ENCODE assay signal across 9 mouse cellular contexts in the genomic region with DNA sequence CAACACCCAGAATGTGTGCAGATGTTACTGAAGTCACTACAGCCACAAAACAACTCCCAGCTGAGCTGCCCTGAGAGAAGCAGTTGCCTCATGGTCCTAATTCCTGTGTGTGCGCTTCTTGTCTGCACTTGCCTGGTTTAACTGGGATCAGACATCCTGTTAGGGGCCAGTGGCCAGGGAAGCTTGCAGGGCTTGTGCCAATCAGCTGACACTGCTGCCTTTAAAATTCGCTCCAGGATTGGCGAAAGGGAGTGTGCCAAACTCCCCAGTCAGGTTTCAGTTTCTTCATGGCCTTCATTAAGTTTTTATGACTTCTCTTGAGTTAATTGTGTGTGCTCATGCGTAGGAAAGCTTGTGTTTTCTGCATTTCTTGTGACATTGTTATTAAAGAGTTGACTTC. TPM values are rescaled to one million over a fixed set of nuclear protein-coding genes. Genes with fewer than 3 reads are reported as not detected.
DNase-seq lines count a peak whose midpoint lies in the region; ATAC-seq and TF ChIP-seq lines count a peak whose summit lies in the region.
"Had no signal": no experiment of that assay in that cellular context is flagged by ENCODE, and none has a peak within 500 bp of the region (broad histone marks: within the 10 kb centered on the region; RNA-seq: fewer than 3 reads in every experiment).

No protein-coding gene starts in this region.

- no peaks in the 10 kb centered on the region for H3K27me3 ChIP-seq in neural tube, embryonic 11.5 days (ENCODE audit: control insufficient read depth, insufficient read depth, low read length)
- H3K27me3 ChIP-seq in kidney, embryonic 15.5 days = no peaks in the 10 kb centered on the region
- no peaks in the 10 kb centered on the region for H3K27me3 ChIP-seq in small intestine, adult 2 months (ENCODE audit: control insufficient read depth, insufficient read depth, low read length)

- H3K27ac ChIP-seq in neural tube, embryonic 11.5 days (ENCODE audit: low read depth, low read length) = no peak overlapping the region
- H3K27ac ChIP-seq in kidney, embryonic 15.5 days = peak overlapping the region; percentile 80
- H3K27ac ChIP-seq in small intestine, adult 2 months (ENCODE audit: insufficient read depth, low read depth, low read length) = peak overlapping the region; percentile 69

- 62% methylated on average over 4 of the region's 4 CpGs for WGBS in neural tube, embryonic 11.5 days
- 28% methylated on average over 4 of the region's 4 CpGs for WGBS in kidney, embryonic 15.5 days
- 23% methylated on average over 4 of the region's 4 CpGs for whole genome bisulfite sequencing in small intestine, adult 2 months

- H3K9me3 ChIP-seq in neural tube, embryonic 11.5 days (ENCODE audit: control insufficient read depth, low read length) = no peaks in the 10 kb centered on the region
- no peaks in the 10 kb centered on the region for H3K9me3 ChIP-seq in kidney, embryonic 15.5 days (replicated peaks)

- DNase-seq in embryo, embryonic 11 days = peak; percentile 41
- DNase-seq in embryo, embryonic 9.5 days (ENCODE audit: extremely low spot score) = no peak
- no peak for DNase-seq in neural tube, embryonic 11.5 days (ENCODE audit: low spot score)
- DNase-seq in neural tube, embryonic 10.5 days (ENCODE audit: extremely low spot score, low spot score) = no peak
- DNase-seq in ovary, adult 18-20 months (ENCODE audit: low spot score) = no peak
- DNase-seq in layer of hippocampus, adult 18-20 months (ENCODE audit: low spot score in 2 of 2) = no peak

- no peaks in the 10 kb centered on the region for H3K36me3 ChIP-seq in neural tube, embryonic 11.5 days (ENCODE audit: control insufficient read depth, insufficient read depth, low read length)
- H3K36me3 ChIP-seq in kidney, embryonic 15.5 days = peaks cover 6% of the 10 kb centered on the region; the same call in 1 of the 2 replicates
- H3K36me3 ChIP-seq in small intestine, adult 2 months (ENCODE audit: control insufficient read depth, insufficient read depth, low read length) = no peaks in the 10 kb centered on the region

- no peak overlapping the region for H3K9ac ChIP-seq in neural tube, embryonic 11.5 days (ENCODE audit: low read length)
- no peak overlapping the region for H3K9ac ChIP-seq in kidney, embryonic 15.5 days

- 0 out of 2 replicates have a peak, but pooled peaks have one; percentile 5 for TF ChIP-seq CTCF in small intestine, adult 2 months (IDR thresholded peaks at IDR 0.05; ENCODE audit: extremely low read depth, insufficient read length, insufficient replicate concordance, low read depth, low read length)

- no peak for TF ChIP-seq POLR2A in small intestine, adult 2 months (IDR thresholded peaks at IDR 0.05; ENCODE audit: low read depth, low read length)

- peak overlapping the region; percentile 8; the same call in 1 of the 2 replicates for H3K4me2 ChIP-seq in neural tube, embryonic 11.5 days (ENCODE audit: low read depth)
- peak overlapping the region; percentile 69 for H3K4me2 ChIP-seq in kidney, embryonic 15.5 days

- H3K4me3 ChIP-seq in neural tube, embryonic 11.5 days (ENCODE audit: low read depth, low read length) = no peak overlapping the region
- H3K4me3 ChIP-seq in kidney, embryonic 15.5 days (replicated peaks) = peak overlapping the region; percentile 78; the same call in 1 of the 2 replicates
- no peak overlapping the region for H3K4me3 ChIP-seq in small intestine, adult 2 months (ENCODE audit: low read depth, low read length)

- H3K4me1 ChIP-seq in neural tube, embryonic 11.5 days (ENCODE audit: control insufficient read depth, insufficient read depth, low read length) = peaks cover 5% of the 10 kb centered on the region; the same call in 1 of the 2 replicates
- peaks cover 52% of the 10 kb centered on the region for H3K4me1 ChIP-seq in kidney, embryonic 15.5 days
- H3K4me1 ChIP-seq in small intestine, adult 2 months (ENCODE audit: control insufficient read depth, insufficient read depth, insufficient read length, low read length) = peaks cover 14% of the 10 kb centered on the region; the same call in 1 of the 2 replicates

- no peak for ATAC-seq in neural tube, embryonic 11.5 days (ENCODE audit: insufficient read depth, low FRiP score, low TSS enrichment)
- ATAC-seq in kidney, embryonic 15.5 days (replicated peaks; ENCODE audit: low FRiP score) = peak; percentile 30
- ATAC-seq: CD4-positive, CD25-positive, alpha-beta regulatory T cell, adult 4 months had no signal

RNA-seq across cellular contexts. Expression of gene Myo10, which starts 3.1 kb away (rescaled TPM):
- 40.5 and 41.4 TPM in 2 replicates for polyA plus RNA-seq in neural tube, embryonic 11.5 days (2014; fragmentation: Nextera tagmentation; extraction: Ambion mirVana)
- polyA plus RNA-seq in kidney, embryonic 15.5 days (2015; fragmentation: Nextera tagmentation; extraction: Ambion mirVana) = 39.3 and 40.5 TPM in 2 replicates
- polyA plus RNA-seq in small intestine, adult 2 months (2012; rRNA removed) = 14.1 and 20.8 TPM in 2 replicates
- total RNA-seq in layer of hippocampus, adult 18-20 months (2021) = 10 to 100 TPM; 49.7 to 50.7 TPM
